Comparison of ENCODE assay signal across 8 mouse cellular contexts in genomic region chr8:71488454-71488853, GRCm38 (mm10). TPM values are rescaled to one million over a fixed set of nuclear protein-coding genes. Genes with fewer than 3 reads are reported as not detected.
A peak's percentile ranks its signal among the peaks of the same experiment; 100 is the strongest.
DNase-seq lines count a peak whose midpoint lies in the region; ATAC-seq and TF ChIP-seq lines count a peak whose summit lies in the region.

No protein-coding gene starts in this region.

- peak overlapping the region; percentile 81 for H3K27ac ChIP-seq in CH12.LX (ENCODE audit: insufficient read depth, low read depth)
- H3K27ac ChIP-seq in forebrain, embryonic 11.5 days (ENCODE audit: low read depth, low read length) = peak overlapping the region; percentile 86; the same call in 1 of the 2 replicates
- H3K27ac ChIP-seq in heart, postnatal 0 days (ENCODE audit: low read depth) = peak overlapping the region; percentile 90
- peak overlapping the region; percentile 82 for H3K27ac ChIP-seq in liver, embryonic 16.5 days (ENCODE audit: low read length)
- H3K27ac ChIP-seq in neural tube, embryonic 13.5 days (replicated peaks) = peak overlapping the region; percentile 88; the same call in 1 of the 2 replicates
- H3K27ac ChIP-seq in testis, adult 2 months (ENCODE audit: control insufficient read depth, insufficient read depth, low read depth, low read length) = no peak overlapping the region; the same call in 1 of the 2 replicates

- TF ChIP-seq RAD21 in CH12.LX (IDR thresholded peaks at IDR 0.05; ENCODE audit: low read depth, low read length) = no peak

- H3K27me3 ChIP-seq in CH12.LX (replicated peaks) = no peaks in the 10 kb centered on the region
- no peaks in the 10 kb centered on the region for H3K27me3 ChIP-seq in forebrain, embryonic 11.5 days (ENCODE audit: control insufficient read depth, insufficient read depth, low read length)
- H3K27me3 ChIP-seq in heart, postnatal 0 days (ENCODE audit: control insufficient read depth, insufficient read depth, low read length) = no peaks in the 10 kb centered on the region
- no peaks in the 10 kb centered on the region for H3K27me3 ChIP-seq in liver, embryonic 16.5 days (ENCODE audit: control insufficient read depth, insufficient read depth, low read depth, low read length)
- no peaks in the 10 kb centered on the region for H3K27me3 ChIP-seq in neural tube, embryonic 13.5 days
- H3K27me3 ChIP-seq in testis, adult 2 months (ENCODE audit: control insufficient read depth, insufficient read depth, low read length) = no peaks in the 10 kb centered on the region

- in situ Hi-C loops in CH12.LX (cut with MboI; ENCODE audit: low pct_ligation_motif_present, low pct_unique_long_range_greater_than_20kb, low sequenced_read_pairs) = loop anchor here (5.0 kb wide), 1 partner anchor 34 kb away; no protein-coding TSS in a partner anchor

- H3K4me3 ChIP-seq in CH12.LX (replicated peaks in 1 of 3; ENCODE audit: low read depth in 2 of 3, low read length in 2 of 3, poor library complexity in 1 of 3) = peak overlapping the region; percentile 91 to 96 (median 94)
- H3K4me3 ChIP-seq in forebrain, embryonic 11.5 days (ENCODE audit: low read depth, low read length) = peak overlapping the region; percentile 83
- H3K4me3 ChIP-seq in heart, postnatal 0 days (ENCODE audit: low read depth, low read length) = peak overlapping the region; percentile 89
- peak overlapping the region; percentile 81 for H3K4me3 ChIP-seq in liver, embryonic 16.5 days (ENCODE audit: low read depth, low read length)
- peak overlapping the region; percentile 86 for H3K4me3 ChIP-seq in neural tube, embryonic 13.5 days
- peak overlapping the region; percentile 88 for H3K4me3 ChIP-seq in testis, adult 2 months (ENCODE audit: control insufficient read depth, low read depth, low read length)

- no peak for TF ChIP-seq CTCF in CH12.LX (conservative IDR thresholded peaks at IDR 0.05 in 1 of 2, IDR thresholded peaks at IDR 0.05 in 1 of 2; ENCODE audit: low read depth in 2 of 2, low read length in 2 of 2)
- no peak for TF ChIP-seq CTCF in heart, postnatal 0 days (IDR thresholded peaks at IDR 0.05; ENCODE audit: low read depth)
- 0 out of 2 replicates have a peak, but pooled peaks have one; percentile 11 for TF ChIP-seq CTCF in testis, adult 2 months (IDR thresholded peaks at IDR 0.05; ENCODE audit: control insufficient read depth, insufficient read depth, insufficient replicate concordance, low read depth, low read length)

- dilution Hi-C loops in CH12.LX (cut with MboI; ENCODE audit: extremely low pct_ligation_motif_present, extremely low pct_unique_long_range_greater_than_20kb, low sequenced_read_pairs) = no loop called here

- TF ChIP-seq POLR2A in CH12.LX (IDR thresholded peaks at IDR 0.05; ENCODE audit: low read depth, low read length) = peak; percentile 64
- peak; percentile 64 for TF ChIP-seq POLR2A in testis, adult 2 months (IDR thresholded peaks at IDR 0.05; ENCODE audit: control insufficient read depth, low read depth, low read length)

- H3K4me2 ChIP-seq in CH12.LX (ENCODE audit: insufficient read depth, low read depth, poor library complexity, severe bottlenecking) = peak overlapping the region; percentile 70
- H3K4me2 ChIP-seq in forebrain, embryonic 11.5 days (ENCODE audit: low read depth, low read length, severe bottlenecking) = peak overlapping the region; percentile 100
- H3K4me2 ChIP-seq in heart, postnatal 0 days (ENCODE audit: low read depth, low read length) = peak overlapping the region; percentile 98
- peak overlapping the region; percentile 99 for H3K4me2 ChIP-seq in liver, embryonic 16.5 days (ENCODE audit: low read depth, low read length)
- H3K4me2 ChIP-seq in neural tube, embryonic 13.5 days = peak overlapping the region; percentile 97

- H3K9me3 ChIP-seq in CH12.LX (replicated peaks; ENCODE audit: low read length) = no peaks in the 10 kb centered on the region
- H3K9me3 ChIP-seq in forebrain, embryonic 11.5 days (ENCODE audit: control insufficient read depth, low read length) = no peaks in the 10 kb centered on the region
- H3K9me3 ChIP-seq in heart, postnatal 0 days (replicated peaks; ENCODE audit: control insufficient read depth, low read length) = no peaks in the 10 kb centered on the region
- no peaks in the 10 kb centered on the region for H3K9me3 ChIP-seq in liver, embryonic 16.5 days (replicated peaks; ENCODE audit: control insufficient read depth, low read length)
- H3K9me3 ChIP-seq in neural tube, embryonic 13.5 days = no peaks in the 10 kb centered on the region

- TF ChIP-seq EP300 in CH12.LX (IDR thresholded peaks at IDR 0.05; ENCODE audit: low read length) = no peak
- no peak for TF ChIP-seq EP300 in heart, postnatal 0 days (IDR thresholded peaks at IDR 0.05; ENCODE audit: low read depth)

- peak overlapping the region; percentile 81 for H3K9ac ChIP-seq in CH12.LX (ENCODE audit: insufficient read depth, low read depth)
- H3K9ac ChIP-seq in forebrain, embryonic 11.5 days (ENCODE audit: low read length) = peak overlapping the region; percentile 76
- H3K9ac ChIP-seq in heart, postnatal 0 days (replicated peaks; ENCODE audit: low read depth, low read length) = peak overlapping the region; percentile 69
- H3K9ac ChIP-seq in liver, embryonic 16.5 days (ENCODE audit: low read depth, low read length) = peak overlapping the region; percentile 79
- peak overlapping the region; percentile 85 for H3K9ac ChIP-seq in neural tube, embryonic 13.5 days

- peaks cover 13 to 35% of the 10 kb centered on the region in 2 experiments for H3K4me1 ChIP-seq in CH12.LX (ENCODE audit: control insufficient read depth in 1 of 2, insufficient read depth in 2 of 2)
- peaks cover 14% of the 10 kb centered on the region for H3K4me1 ChIP-seq in forebrain, embryonic 11.5 days (replicated peaks; ENCODE audit: control insufficient read depth, insufficient read depth, low read length)
- peaks cover 10% of the 10 kb centered on the region for H3K4me1 ChIP-seq in heart, postnatal 0 days (ENCODE audit: control insufficient read depth, insufficient read depth)
- peaks cover 23% of the 10 kb centered on the region for H3K4me1 ChIP-seq in liver, embryonic 16.5 days (ENCODE audit: control insufficient read depth, low read depth, low read length)
- peaks cover 45% of the 10 kb centered on the region for H3K4me1 ChIP-seq in neural tube, embryonic 13.5 days (replicated peaks)
- H3K4me1 ChIP-seq in testis, adult 2 months (ENCODE audit: control insufficient read depth, insufficient read depth, low read length) = peaks cover 30% of the 10 kb centered on the region

- peak; percentile 97 for DNase-seq in CH12.LX (ENCODE audit: extremely low read depth)
- peak; percentile 98 for DNase-seq in c-Kit-positive CD71-positive TER-119-negative erythroid progenitor cells, embryonic 14.5 days (ENCODE audit: low read depth)
- peak; percentile 92 for DNase-seq in forebrain, embryonic 11.5 days (ENCODE audit: low spot score)
- DNase-seq in heart, postnatal 0 days (ENCODE audit: low spot score) = peak; percentile 93
- DNase-seq in kidney, postnatal 4 days = peak; percentile 90 to 92

- peaks cover 25 to 38% of the 10 kb centered on the region in 2 experiments for H3K36me3 ChIP-seq in CH12.LX (replicated peaks in 1 of 2; ENCODE audit: control insufficient read depth in 1 of 2, insufficient read depth in 1 of 2, low read length in 1 of 2)
- H3K36me3 ChIP-seq in forebrain, embryonic 11.5 days (ENCODE audit: control insufficient read depth, insufficient read depth, low read length) = peaks cover 2% of the 10 kb centered on the region; the same call in 1 of the 2 replicates
- peaks cover 23% of the 10 kb centered on the region for H3K36me3 ChIP-seq in heart, postnatal 0 days (replicated peaks; ENCODE audit: control insufficient read depth, insufficient read depth, low read length)
- H3K36me3 ChIP-seq in liver, embryonic 16.5 days (ENCODE audit: control insufficient read depth, insufficient read depth) = peaks cover 5% of the 10 kb centered on the region; the same call in 1 of the 2 replicates
- peaks cover 43% of the 10 kb centered on the region for H3K36me3 ChIP-seq in neural tube, embryonic 13.5 days
- H3K36me3 ChIP-seq in testis, adult 2 months (ENCODE audit: control insufficient read depth, insufficient read depth, low read length) = peaks cover 3% of the 10 kb centered on the region

- WGBS in forebrain, embryonic 11.5 days = under 1% methylated on average over 22 of the region's 22 CpGs
- 0% methylated on average over 22 of the region's 22 CpGs for WGBS in heart, postnatal 0 days
- WGBS in liver, embryonic 16.5 days (ENCODE audit: insufficient replicate concordance) = under 1% methylated on average over 22 of the region's 22 CpGs
- WGBS in neural tube, embryonic 13.5 days = under 1% methylated on average over 22 of the region's 22 CpGs

- H3K79me2 ChIP-seq in CH12.LX (replicated peaks; ENCODE audit: control insufficient read depth, extremely low read depth, insufficient read depth, poor library complexity, severe bottlenecking) = peaks cover 12% of the 10 kb centered on the region; the same call in 1 of the 2 replicates

- ATAC-seq in forebrain, embryonic 11.5 days (replicated peaks; ENCODE audit: low FRiP score) = peak; percentile 84
- ATAC-seq in heart, postnatal 0 days (ENCODE audit: insufficient read depth, low read depth) = peak; percentile 85
- ATAC-seq in liver, embryonic 16.5 days (ENCODE audit: low read depth) = peak; percentile 93
- peak; percentile 85 for ATAC-seq in neural tube, embryonic 13.5 days (ENCODE audit: low read depth)

RNA-seq across cellular contexts. Expression of gene Gtpbp3, which starts 0.6 kb away (rescaled TPM):
- total RNA-seq in CH12.LX (2012; rRNA removed) = 26.7 and 29.0 TPM in 2 replicates
- total RNA-seq in CH12.LX (2014; rRNA removed) = 19.5 and 20.7 TPM in 2 replicates
- polyA plus RNA-seq in CH12.LX (2012; ENCODE audit: insufficient read length, low read depth) = 17.4 and 21.6 TPM in 2 replicates
- 7.9 and 10.8 TPM in 2 replicates for polyA plus RNA-seq in forebrain, embryonic 11.5 days (2014; fragmentation: Nextera tagmentation; extraction: Ambion mirVana)
- 21.1 and 36.7 TPM in 2 replicates for total RNA-seq in heart, postnatal 0 days (2014; rRNA removed; ENCODE audit: low replicate concordance)
- polyA plus RNA-seq in heart, postnatal 0 days (2015; fragmentation: Nextera tagmentation; extraction: Ambion mirVana) = 10.3 and 11.3 TPM in 2 replicates
- 5.3 and 5.4 TPM in 2 replicates for polyA plus RNA-seq in liver, embryonic 16.5 days (2015; fragmentation: Nextera tagmentation; extraction: Ambion mirVana)
- 12.0 and 15.5 TPM in 2 replicates for polyA plus RNA-seq in neural tube, embryonic 13.5 days (2015; fragmentation: Nextera tagmentation; extraction: Ambion mirVana)
- polyA plus RNA-seq in testis, adult 2 months (2012; rRNA removed) = 6.1 and 6.3 TPM in 2 replicates

RNA-seq across cellular contexts. Expression of gene Ano8, which starts 2.7 kb away (rescaled TPM):
- 5.5 and 6.7 TPM in 2 replicates for total RNA-seq in CH12.LX (2012; rRNA removed)
- total RNA-seq in CH12.LX (2014; rRNA removed) = 1.8 and 1.9 TPM in 2 replicates
- polyA plus RNA-seq in CH12.LX (2012; ENCODE audit: insufficient read length, low read depth) = 1.8 and 2.1 TPM in 2 replicates
- 5.7 and 9.3 TPM in 2 replicates for polyA plus RNA-seq in forebrain, embryonic 11.5 days (2014; fragmentation: Nextera tagmentation; extraction: Ambion mirVana)
- total RNA-seq in heart, postnatal 0 days (2014; rRNA removed; ENCODE audit: low replicate concordance) = 10.8 and 15.0 TPM in 2 replicates
- polyA plus RNA-seq in heart, postnatal 0 days (2015; fragmentation: Nextera tagmentation; extraction: Ambion mirVana) = 0.74 and 0.93 TPM in 2 replicates
- 0.07 and 0.14 TPM in 2 replicates for polyA plus RNA-seq in liver, embryonic 16.5 days (2015; fragmentation: Nextera tagmentation; extraction: Ambion mirVana)
- 6.1 and 7.8 TPM in 2 replicates for polyA plus RNA-seq in neural tube, embryonic 13.5 days (2015; fragmentation: Nextera tagmentation; extraction: Ambion mirVana)
- 0.99 and 1.2 TPM in 2 replicates for polyA plus RNA-seq in testis, adult 2 months (2012; rRNA removed)

RNA-seq across cellular contexts. Expression of gene Dda1, which starts 19.5 kb away (rescaled TPM):
- total RNA-seq in CH12.LX (2012; rRNA removed) = 59.3 and 62.8 TPM in 2 replicates
- total RNA-seq in CH12.LX (2014; rRNA removed) = 49.8 and 57.4 TPM in 2 replicates
- polyA plus RNA-seq in CH12.LX (2012; ENCODE audit: insufficient read length, low read depth) = 65.8 and 78.1 TPM in 2 replicates
- polyA plus RNA-seq in forebrain, embryonic 11.5 days (2014; fragmentation: Nextera tagmentation; extraction: Ambion mirVana) = 133 and 146 TPM in 2 replicates
- 73.5 and 89.9 TPM in 2 replicates for total RNA-seq in heart, postnatal 0 days (2014; rRNA removed; ENCODE audit: low replicate concordance)
- polyA plus RNA-seq in heart, postnatal 0 days (2015; fragmentation: Nextera tagmentation; extraction: Ambion mirVana) = 62.7 and 66.4 TPM in 2 replicates
- 32.1 and 32.8 TPM in 2 replicates for polyA plus RNA-seq in liver, embryonic 16.5 days (2015; fragmentation: Nextera tagmentation; extraction: Ambion mirVana)
- 217 and 231 TPM in 2 replicates for polyA plus RNA-seq in neural tube, embryonic 13.5 days (2015; fragmentation: Nextera tagmentation; extraction: Ambion mirVana)
- polyA plus RNA-seq in testis, adult 2 months (2012; rRNA removed) = 136 and 152 TPM in 2 replicates

RNA-seq across cellular contexts. Expression of gene Plvap, which starts 23.1 kb away (rescaled TPM):
- total RNA-seq in CH12.LX (2012; rRNA removed) = 0.04 TPM in 1 of 2 replicates, not detected in the other
- total RNA-seq in CH12.LX (2014; rRNA removed) = not detected in 2 replicates
- 0.27 and 0.37 TPM in 2 replicates for polyA plus RNA-seq in CH12.LX (2012; ENCODE audit: insufficient read length, low read depth)
- 42.5 and 43.4 TPM in 2 replicates for polyA plus RNA-seq in forebrain, embryonic 11.5 days (2014; fragmentation: Nextera tagmentation; extraction: Ambion mirVana)
- total RNA-seq in heart, postnatal 0 days (2014; rRNA removed; ENCODE audit: low replicate concordance) = 51.6 and 95.2 TPM in 2 replicates
- 63.4 and 64.8 TPM in 2 replicates for polyA plus RNA-seq in heart, postnatal 0 days (2015; fragmentation: Nextera tagmentation; extraction: Ambion mirVana)
- 18.2 and 20.3 TPM in 2 replicates for polyA plus RNA-seq in liver, embryonic 16.5 days (2015; fragmentation: Nextera tagmentation; extraction: Ambion mirVana)
- 20.8 and 22.2 TPM in 2 replicates for polyA plus RNA-seq in neural tube, embryonic 13.5 days (2015; fragmentation: Nextera tagmentation; extraction: Ambion mirVana)
- polyA plus RNA-seq in testis, adult 2 months (2012; rRNA removed) = 0.95 and 2.4 TPM in 2 replicates

RNA-seq across cellular contexts. Expression of gene Mrpl34, which starts 23.7 kb away (rescaled TPM):
- total RNA-seq in CH12.LX (2012; rRNA removed) (150 and 180 TPM in 2 replicates), CH12.LX (2014; rRNA removed) (80.1 and 94.4 TPM in 2 replicates)
- polyA plus RNA-seq in CH12.LX (2012; ENCODE audit: insufficient read length, low read depth) = 123 and 133 TPM in 2 replicates
- 186 TPM in 2 replicates for polyA plus RNA-seq in forebrain, embryonic 11.5 days (2014; fragmentation: Nextera tagmentation; extraction: Ambion mirVana)
- 169 and 188 TPM in 2 replicates for total RNA-seq in heart, postnatal 0 days (2014; rRNA removed; ENCODE audit: low replicate concordance)
- polyA plus RNA-seq in heart, postnatal 0 days (2015; fragmentation: Nextera tagmentation; extraction: Ambion mirVana) = 284 and 320 TPM in 2 replicates
- 87.3 and 88.6 TPM in 2 replicates for polyA plus RNA-seq in liver, embryonic 16.5 days (2015; fragmentation: Nextera tagmentation; extraction: Ambion mirVana)
- polyA plus RNA-seq in neural tube, embryonic 13.5 days (2015; fragmentation: Nextera tagmentation; extraction: Ambion mirVana) = 208 and 237 TPM in 2 replicates
- 14.2 and 19.5 TPM in 2 replicates for polyA plus RNA-seq in testis, adult 2 months (2012; rRNA removed)
